Mouse (Mus musculus) brain, embryonic 14.5 days (tissue): ENCODE data around the gene Ier5.

Experiments used
- CTCF ChIP-seq: fragments of 200-500 bp; IDR thresholded peaks from 2 replicates; pipeline ENCODE4 v1.5.1; 2012; ENCODE audit warnings: inconsistent platforms, mild to moderate bottlenecking, moderate library complexity, borderline replicate concordance; ENCODE audit not compliant: insufficient read depth, insufficient read length; ENCODE audit errors: extremely low read depth
- POLR2A ChIP-seq: fragments of 200-500 bp; IDR thresholded peaks from 2 replicates; pipeline ENCODE4 v1.6.1; 2012; ENCODE audit warnings: mild to moderate bottlenecking, inconsistent platforms, borderline replicate concordance; ENCODE audit not compliant: poor library complexity, insufficient read depth, insufficient read length, severe bottlenecking; ENCODE audit errors: extremely low read depth

DNA sequence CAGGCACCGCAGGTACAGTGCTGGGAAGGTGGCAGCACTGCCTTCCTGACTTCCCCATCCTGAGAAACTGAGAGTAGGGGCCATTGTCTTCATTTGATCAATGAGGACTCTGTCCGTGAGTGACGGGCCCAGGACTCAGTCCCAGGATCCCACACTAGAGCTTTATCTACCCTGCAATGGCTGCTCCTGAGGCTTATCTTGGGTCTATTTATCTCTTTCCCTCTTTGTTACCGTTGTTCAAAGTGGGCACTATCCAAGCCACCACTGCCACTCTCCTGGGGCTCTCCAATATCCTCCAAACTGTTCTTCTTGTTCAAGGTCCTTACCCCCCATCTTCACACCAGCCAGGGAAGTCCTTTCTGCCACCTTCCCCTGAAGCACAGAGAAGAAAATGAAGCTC is 34.8 kb downstream of the Ier5 start:
- TF ChIP-seq POLR2A (no peak), CTCF (no peak)
